Mouse (Mus musculus): ENCODE measurements around the gene Pdcd4.

Pdcd4 gene

DNA sequence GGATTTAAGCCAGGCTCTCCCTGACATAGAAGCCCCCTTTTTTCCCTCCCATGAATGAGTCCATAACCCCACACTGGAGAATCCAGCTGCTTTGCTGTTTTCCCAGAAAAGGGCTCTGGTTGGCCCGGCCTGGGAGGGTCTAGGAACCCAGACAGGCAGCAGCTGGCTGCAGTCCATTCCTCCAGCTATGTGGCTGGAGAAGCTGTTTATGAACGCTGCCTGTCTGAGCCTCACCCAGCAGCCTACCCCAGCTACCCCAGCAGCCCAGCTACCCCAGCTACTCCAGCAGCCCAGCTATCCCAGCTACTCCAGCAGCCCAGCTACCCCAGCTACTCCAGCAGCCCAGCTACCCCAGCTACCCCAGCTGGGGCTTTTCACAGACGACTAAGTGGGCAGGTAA, at the start of gene Pdcd4:
Pdcd4 (plus strand) TSS at position 171 of the 400 bp plus-strand sequence.
- peak; percentile 43 for DNase-seq

DNA sequence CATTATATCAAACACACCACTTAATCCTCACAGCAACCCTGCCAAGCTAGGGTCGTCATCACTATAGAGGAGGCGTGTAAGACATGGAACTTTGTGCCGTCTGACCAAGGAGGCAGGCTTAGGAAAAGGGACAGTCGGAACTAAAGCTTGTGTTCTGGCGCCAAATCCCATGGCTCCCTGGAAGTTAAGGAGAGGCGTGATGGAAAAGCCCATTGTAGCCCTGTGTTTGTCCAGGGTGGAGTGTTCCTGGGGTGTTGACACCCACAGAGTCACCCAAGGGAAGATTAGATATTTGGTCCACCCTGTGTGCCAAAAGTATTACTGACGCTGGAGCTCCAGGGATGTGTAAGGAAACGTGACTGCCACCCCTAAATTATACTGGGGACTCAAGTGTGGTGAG, 48.1 kb upstream of the Pdcd4 start:
- DNase-seq: no peak

DNA sequence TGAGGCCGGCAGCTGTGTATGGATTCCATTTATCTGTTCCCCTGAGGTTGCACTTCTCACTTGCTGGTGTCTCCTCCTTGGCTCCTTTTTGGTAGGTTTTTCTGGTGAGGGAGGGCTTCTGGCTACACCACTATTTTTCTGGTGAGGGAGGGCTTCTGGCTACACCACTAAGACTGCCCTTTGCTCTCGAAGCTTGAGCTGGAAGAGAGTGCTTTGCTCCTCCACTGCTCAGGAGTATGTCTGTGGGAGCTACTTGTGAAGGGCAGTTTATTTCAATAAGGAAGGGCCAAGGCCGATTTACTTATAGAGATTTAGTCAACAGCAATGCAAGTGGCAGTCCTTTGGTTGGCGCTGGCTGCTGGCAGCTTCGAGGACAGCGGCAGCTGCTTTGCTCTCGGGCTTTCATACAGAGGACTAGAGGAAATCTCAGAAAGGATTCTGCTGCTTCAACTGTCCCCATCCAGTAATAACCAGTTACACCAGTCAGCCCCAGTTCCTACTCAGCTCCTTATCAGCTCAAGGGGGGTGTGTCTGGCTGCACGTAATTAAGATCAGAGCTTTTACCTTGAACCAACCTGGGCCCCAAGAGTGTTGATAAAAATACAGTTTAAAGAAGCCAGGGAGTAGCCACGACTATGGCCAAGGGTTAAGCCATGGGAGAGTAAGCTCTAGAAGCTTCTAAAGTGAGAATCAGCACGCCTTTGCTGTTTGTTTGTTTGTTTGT, 43.6 kb upstream of the Pdcd4 start:
- no peak for DNase-seq

DNA sequence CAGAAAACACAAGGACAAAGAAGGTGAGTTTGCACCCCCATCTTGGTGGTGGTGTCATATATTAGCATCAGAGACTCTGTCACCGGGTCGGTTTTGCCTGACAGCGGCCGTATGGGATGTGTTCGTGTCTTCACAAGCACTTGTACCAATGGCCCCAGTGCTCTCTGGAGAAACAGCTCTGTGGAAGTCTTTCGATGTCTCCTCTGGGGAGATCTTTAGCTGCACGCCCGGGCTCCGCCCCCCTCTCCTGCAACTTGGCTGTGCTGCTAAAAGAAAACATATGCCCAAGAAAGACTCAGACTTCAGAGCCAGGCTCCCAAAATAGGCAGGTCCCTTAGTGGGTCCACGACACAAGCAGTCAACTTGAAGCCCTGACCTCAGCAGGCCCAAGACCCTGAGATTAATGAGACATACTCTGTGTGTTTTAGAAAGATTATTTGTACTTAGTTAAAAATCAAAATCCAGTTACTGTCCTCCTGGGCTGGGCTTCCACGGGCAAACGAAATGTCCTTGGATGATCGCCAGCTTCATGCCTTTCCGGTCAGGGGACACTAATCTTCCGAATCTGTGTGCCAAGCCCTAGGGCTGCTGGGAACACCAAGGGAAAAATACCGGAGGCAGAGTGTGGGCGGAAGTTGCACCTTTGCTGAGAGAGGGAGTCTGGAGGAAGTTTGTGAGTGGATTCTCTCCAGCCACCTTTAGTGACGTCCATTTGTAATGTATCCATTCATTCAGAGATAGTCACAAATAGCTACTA, 41.7 kb upstream of the Pdcd4 start:
- peak; percentile 88 for DNase-seq

DNA sequence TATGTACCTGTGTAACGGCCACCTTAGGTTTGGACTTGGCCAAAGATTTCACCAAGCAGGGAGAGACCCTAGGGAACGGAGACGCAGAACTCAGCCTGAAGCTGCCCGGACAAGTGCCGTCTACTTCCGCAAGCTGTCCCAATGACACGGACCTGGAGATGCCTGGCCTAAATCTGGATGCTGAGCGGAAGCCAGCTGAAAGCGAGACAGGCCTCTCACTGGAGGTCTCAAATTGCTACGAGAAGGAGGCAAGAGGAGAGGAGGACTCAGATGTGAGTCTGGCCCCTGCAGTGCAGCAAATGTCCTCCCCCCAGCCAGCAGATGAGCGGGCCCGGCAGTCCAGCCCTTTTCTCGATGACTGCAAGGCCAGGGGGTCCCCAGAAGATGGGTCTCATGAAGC, 40.7 kb upstream of the Pdcd4 start:
- no peak for DNase-seq

DNA sequence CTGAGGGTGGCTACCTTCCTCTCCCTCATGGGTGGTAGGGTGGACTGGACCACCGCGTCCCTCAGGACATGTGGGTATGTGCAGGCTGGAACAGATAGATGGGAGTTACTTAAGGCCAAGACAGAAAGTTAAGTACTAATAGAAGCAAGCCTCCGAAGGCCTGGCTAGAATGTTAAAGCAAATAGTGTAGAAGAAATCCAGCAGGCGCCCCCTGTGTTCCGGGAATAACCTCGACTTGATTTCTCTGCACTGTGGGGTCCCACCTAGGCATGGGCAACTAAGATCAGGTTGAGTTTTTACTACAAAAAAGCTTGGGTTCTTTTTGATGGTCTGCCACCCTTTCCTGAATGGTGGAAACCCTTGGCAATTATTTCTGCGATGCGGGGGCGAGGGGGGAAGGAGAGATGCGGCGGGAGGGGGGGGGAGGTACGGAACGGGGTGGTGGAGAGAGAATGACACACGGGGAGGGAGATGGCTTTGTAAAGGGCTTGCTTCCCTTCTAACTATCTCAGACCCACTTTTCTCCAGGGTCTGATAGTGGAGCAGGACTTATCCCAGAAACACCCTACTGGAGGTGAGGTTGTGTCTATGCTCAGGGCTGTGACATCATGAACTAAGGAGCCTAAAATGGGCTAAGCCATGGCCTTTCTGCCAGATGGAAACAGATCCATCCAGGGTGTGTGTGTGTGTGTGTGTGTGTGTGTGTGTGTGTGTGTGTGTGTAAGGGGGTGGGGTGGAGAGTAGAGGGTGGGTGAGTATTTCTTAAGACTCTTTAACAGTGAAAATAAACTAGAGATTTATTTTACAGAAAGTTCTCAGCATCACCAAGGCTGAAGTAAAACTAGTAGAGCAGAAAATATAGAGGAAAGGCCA, 40.0 kb upstream of the Pdcd4 start:
- no peak for DNase-seq

DNA sequence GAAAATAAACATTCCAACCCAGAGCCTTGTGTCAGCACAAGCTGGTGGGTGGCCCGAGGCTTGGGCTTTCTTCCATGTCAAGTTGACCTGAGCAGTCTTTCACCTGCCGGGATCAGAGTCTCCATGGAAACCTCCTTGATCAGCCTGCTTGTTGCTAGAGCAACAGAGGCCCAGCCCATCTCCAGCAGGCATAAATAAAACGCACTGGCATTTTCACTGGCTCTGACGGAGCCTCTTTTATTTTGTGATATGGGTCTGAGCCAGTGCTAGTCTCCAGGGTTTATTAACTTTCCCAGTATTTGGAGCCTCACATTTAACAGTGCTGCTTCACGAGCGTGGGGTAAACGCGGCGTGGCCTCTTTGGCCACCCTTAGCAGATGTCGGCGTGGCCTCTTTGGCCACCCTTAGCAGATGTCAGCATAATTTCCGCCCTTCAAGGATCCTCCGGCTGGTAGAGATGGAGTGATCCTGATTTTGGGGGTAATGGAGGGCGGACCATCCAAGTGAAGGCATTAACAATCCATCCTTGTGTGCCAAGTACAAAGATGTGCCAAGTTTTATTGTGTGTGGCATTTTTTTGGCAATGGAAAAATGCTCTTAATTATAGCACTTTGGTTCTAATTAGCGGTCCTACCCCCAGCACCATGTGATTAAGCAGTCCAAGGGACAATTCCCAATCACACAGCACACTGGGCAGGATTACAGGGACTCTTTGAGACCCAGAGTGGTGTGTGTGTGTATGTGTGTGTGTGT, 39.2 kb upstream of the Pdcd4 start:
- no peak for DNase-seq

DNA sequence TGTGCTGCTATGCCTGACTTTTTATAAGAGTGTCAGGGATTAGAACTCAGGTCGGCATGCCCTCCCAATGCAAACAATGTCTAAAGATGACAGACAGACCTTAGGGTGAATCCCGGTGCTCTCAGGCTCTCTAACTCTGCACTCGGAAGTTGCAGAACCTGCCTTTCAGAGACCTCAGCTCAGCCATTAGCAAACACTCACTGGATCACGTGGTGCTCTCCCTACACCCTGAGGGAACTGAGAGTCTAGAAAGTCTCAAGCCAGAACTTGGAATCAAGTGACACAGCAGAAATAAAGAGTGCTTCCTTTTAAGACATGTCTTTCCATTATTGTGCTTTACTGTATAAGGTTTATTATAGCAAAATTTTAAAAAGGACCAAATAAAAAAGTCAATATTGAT, 37.1 kb upstream of the Pdcd4 start:
- no peak for DNase-seq

DNA sequence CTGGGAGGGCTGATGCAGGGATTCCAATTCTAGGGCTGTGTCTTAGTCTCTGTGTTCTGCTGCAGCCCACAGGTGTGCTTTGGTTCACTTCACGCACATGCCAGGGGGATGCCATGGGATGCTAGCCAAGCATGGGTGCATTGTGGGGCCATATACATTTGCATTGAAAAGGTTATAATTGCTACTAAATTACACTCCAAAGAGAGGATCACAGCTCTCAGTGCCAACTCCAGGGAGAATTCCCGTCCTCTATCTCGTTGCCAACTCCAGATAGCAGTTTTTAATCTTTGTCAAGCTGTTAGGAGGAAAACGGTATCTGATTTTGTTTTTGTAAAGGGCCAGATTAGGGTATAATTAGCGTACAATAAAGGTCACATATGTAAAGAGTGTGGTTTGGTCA, 36.2 kb upstream of the Pdcd4 start:
- DNase-seq: no peak

DNA sequence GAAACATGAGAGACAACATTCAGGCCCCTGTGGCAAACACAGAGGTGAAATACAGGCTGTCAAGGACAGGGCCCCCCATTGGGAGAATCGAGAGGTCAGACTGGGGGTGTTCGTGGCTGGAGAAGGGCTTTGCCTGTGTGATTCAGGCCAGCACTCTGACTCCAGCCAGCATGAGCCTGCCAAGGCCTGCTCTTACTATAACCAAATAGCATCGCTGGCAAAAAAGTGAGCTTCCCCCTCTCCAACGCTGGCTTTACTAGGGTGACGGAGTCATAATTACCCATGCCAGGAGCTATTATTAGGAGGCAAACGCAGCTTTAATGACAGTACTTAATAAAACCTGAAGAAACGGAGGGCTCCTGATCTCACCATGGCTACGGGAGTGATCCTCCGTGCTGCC, 35.2 kb upstream of the Pdcd4 start:
- no peak for DNase-seq

DNA sequence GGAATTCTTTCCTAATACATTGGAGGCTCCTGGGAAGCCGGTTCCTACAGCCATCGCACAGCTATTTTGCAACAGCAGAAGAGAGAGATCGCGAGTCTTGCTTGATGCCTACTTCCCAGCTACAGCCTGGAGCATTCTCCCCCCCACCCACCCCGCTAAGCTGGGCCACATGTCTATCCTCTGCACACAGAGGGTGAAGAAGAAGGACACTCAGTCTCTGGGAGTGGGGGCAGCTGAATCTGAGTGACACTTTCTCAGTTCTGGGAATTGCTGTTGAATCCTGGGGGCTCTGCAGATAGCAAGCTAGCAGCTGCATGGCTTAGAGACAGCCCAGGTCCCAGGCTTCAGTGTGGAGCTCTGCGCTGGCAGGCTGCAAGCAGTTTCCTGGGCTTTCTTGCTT, 34.1 kb upstream of the Pdcd4 start:
- no peak for DNase-seq

DNA sequence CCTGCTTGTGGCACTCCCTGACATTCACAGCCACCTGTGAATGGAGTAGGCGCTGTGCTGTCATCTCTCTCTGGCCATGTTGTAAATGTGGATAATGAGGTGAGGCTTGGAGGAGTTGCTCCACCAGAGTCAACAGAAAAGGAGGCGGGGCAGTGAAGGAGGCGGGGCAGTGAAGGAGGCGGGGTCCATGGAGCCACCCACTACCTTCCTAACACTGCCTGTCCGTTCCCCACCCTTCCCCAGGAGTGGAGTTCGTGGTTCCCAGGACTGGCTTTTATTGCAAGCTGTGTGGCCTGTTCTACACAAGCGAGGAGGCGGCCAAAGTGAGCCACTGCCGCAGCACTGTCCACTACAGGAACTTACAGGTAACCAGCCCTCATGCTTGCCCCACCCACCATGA, 32.9 kb upstream of the Pdcd4 start:
- DNase-seq: peak; percentile 31

DNA sequence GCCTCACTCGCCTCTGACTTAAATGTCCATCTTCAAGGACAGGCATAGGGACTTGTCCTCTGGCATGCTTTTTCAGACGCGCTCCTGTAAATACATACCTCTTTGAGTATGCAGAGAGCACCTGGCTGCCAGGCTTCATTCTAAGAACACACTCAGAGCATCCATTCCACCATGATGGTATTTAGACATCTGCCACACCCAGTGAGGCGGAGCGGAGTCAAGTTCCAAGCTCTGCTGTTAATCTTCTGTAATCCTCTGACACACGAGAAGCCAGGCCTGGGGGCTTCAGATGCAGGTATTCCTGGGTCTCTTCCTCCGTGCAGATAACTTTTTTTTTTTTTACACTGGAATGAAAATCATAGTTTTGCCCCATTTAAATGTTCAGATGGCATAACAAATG, 32.4 kb upstream of the Pdcd4 start:
- DNase-seq: no peak

DNA sequence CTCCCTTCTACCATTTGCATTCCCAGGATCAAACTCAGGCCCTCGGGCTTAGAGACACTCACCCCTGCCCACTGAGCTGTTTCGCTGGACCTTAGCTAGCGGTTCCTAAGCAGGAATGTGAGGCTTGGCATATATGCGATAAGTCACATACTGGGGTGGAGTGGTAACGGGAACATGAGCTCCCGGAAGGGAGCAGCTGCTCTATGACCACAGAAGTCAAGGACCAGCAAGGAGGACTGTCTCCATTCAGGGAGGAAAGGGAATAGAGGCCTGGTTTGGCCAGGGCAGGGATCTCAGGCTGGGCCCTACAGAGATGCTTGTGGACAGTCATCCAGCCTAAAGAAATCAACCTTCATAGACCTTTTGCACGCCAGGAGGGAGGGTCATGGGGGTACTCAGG, 30.7 kb upstream of the Pdcd4 start:
- no peak for DNase-seq

DNA sequence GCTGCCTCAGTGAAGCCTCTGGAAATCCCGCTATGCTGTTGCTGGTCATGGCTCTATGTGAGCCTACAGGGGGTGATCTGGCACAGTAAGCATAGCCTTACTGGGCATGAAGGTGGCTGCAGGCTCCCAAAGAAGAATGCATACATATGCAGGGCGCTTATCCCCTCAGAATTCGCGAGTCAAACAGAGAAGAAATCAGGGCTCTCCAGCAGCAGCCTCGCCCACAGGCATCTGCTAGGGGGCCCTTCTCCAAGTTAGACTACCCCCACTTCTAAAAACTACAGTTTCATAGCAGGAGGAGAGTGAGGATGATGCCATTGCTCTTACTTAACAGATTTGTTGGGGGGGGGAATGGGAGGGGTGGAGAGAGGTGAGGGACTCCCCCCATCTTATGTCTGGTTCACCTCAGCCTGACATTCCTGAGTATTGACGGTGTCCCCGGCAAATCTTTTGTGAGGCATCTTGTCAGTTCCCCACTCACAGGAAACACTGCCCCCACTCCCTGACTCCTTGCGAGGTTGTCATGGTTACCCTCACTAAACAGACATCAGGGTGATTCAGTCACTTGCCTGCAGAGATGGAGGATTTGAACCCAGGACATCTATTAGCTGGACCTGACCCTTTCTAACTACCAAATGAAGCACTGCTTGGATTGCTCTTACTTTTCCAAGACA, 29.3 kb upstream of the Pdcd4 start:
- DNase-seq: no peak

DNA sequence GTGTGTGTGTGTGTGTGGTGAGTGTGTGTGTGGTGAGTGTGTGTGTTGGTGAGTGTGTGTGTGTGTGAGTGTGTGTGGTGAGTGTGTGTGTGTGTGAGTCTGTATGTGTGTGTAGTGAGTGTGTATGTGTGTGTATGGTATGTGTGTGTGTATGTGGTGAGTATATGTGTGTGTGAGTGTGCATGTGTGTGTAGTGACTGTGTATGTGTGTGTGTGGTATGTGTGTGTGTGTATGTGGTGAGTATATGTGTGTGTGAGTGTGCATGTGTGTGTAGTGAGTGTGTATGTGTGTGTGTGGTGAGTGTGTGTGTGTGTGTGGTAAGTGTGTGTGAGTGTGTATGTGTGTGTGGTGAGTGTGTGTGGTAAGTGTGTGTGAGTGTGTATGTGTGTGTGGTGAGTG, 24.8 kb upstream of the Pdcd4 start:
- DNase-seq: no peak

DNA sequence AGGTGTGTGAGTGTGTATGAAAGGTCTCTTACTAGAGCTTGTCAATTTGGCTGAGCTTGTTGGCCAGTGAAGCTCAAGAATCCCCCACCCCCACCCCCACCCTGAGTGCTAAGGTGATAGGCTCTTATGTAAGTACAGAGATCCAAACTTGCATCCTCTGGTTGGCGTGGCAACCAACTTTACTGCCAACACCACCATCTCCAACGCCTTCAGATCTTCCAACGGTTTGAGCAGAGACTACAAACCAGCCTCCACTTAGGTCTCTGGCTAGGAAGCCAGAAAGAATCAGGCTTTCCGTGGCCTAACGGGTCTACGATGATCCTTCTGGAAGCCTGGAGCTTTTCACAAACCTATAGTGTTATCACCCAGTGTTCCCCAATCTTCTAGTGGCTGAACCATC, 23.9 kb upstream of the Pdcd4 start:
- no peak for DNase-seq

DNA sequence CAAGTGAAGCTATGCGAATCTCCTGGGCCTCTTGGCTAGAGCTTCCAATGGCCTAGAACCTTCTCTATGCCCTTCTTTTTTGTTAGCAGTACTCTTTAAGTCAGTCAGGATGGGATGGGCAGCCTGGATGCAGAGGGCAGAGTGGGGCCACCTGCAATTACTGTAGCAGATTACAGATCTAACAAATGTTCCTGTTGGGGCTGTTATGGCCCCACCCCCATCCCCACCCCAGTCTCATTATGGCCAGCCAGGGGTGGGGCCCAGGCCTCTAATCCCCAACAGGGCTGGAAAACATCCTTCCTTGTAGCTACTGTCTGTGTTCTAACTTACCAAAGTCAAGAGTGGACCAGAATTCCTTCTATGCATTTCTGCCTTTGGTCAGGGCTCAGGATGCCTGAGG, 23.2 kb upstream of the Pdcd4 start:
- no peak for DNase-seq

DNA sequence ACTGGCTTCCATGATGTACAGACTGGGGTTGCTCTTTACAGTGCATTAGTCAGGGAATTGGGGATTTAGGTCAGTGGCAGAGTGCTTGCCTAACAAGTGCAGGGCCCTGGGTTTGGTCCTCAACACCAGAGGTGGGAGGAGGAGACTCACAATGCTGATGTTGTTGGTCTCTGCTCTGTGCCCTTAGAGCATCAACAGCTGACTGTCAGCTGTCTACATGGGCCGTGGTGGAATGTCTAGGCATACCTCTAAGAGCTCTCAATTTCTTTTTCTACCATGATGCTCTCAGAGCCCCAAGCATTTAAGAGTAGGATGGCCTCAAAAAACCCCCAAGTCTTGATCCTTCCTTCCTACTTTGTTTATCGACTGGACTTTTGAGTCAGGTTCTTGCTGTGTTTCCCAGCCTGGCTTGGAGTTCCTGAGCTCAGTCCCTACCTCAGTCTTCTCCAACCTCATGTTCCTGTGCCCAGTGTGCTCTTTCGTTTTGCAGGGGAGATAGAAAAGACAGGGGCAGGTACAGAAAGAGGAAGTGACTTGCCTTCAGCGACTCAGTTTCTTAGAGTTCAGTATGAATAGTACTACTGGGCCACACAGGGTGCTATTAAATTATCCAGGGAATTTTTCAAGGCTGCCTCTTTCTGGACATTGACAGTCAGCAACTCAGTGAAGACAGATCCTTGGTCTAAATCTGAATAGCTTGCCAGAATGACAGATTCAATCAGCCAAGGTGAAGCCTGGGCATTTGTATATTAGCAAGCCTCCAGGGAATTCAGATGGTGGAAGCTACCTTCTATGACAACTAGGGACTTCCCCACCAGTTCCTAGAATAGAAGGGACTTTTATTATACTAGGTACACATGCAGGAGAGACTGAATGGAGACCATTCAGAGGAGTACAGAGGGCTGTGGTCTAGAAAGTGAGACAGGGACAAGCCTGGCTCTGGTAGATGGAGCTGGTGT, 22.3 kb upstream of the Pdcd4 start:
- no peak for DNase-seq

DNA sequence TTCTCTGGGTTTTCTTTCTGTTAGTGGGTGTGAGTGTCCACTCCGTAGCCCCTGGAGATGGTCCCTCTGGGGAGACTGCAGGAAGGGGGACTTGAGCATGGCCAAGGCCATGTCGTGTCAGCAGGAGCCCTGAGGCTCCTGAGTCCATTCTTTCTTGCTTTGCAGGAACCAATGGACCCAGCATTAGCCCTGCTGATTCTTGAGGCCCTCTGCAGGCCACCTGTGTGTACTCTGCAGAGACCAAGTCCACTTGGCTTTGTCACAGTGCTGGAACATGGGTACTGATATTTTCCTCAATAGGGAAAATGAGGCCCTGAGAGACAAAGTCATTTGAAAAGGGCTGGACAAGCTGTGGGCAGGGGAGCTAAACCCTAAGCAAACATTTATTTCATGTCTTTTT, 21.5 kb upstream of the Pdcd4 start:
- no peak for DNase-seq

DNA sequence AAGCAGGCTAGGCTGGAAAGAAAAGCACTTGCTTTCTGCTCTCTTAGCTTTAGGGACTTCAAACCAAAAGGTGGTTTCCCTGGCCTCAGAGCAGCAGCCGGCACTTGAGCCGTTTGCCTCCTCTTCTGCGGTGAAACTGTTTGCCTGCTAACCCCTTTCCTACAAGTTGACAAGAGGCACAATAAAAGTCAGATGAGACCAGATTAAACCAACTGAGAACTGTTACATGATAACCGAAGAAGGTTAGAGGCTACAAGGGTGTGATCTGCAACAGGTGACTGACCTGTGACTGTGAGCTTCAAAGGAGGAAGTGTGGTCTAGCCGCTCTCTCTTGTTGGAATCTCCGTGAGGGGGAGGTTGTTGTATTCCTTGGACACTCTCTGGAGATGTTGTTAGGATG, 20.5 kb upstream of the Pdcd4 start:
- no peak for DNase-seq

All from lung, postnatal 14 days (tissue).